Mouse (Mus musculus) testis, adult 10 weeks (tissue): ENCODE data around the gene Slf1. TPM values are rescaled to one million over a fixed set of nuclear protein-coding genes. Genes with fewer than 3 reads are reported as not detected.

ENCODE experiments used
- polyA plus RNA-seq: library from polyadenylated mRNA; stranded (reverse); fragments of 350-450 nt; fragmentation: Illumina TruSeq; extraction: RNeasy Lipid Tissue Mini Kit (QIAGEN cat#74804); gene quantifications from one replicate; pipeline ENCODE4 v1.2.3, GENCODE M21; 2014; ENCODE audit warnings: low read depth, low replicate concordance

Gene Slf1
- 66.9 TPM for polyA plus RNA-seq

GRCm38 (mm10) chr13:77134931-77135620 is at the start of gene Slf1, which contains the start of gene 2210408I21Rik:
TSS of gene Slf1 (minus strand) at chr13:77135473.
TSS of gene 2210408I21Rik (plus strand) at chr13:77135540.

Other genes with a start within 250 kb of the Slf1 start
- gene 2210408I21Rik, start 67 bp upstream of the Slf1 start, polyA plus RNA-seq, result 91.2 TPM